Mouse (Mus musculus) gastrocnemius, adult 2 months (tissue): ENCODE measurements at regions not wholly inside any gene's neighbourhood (a gene's known extent, or its start where the extent isn't known, plus 50 kb on each side); places are given as distances from the start of the nearest gene placed in this dataset.

Source experiments
- DNase-seq: peaks from one replicate; pipeline ENCODE4 v3.0.0; 2022
- H3K27ac ChIP-seq: fragments of 200-600 bp; 2 replicates; pipeline ENCODE4 v1.8.1; 2022; ENCODE audit warnings: mild to moderate bottlenecking
- H3K4me3 ChIP-seq: fragments of 200-600 bp; 2 replicates; pipeline ENCODE4 v1.8.1; 2022; ENCODE audit warnings: mild to moderate bottlenecking, moderate library complexity
- CTCF ChIP-seq: fragments of 200-600 bp; IDR thresholded peaks from 2 replicates; pipeline ENCODE4 v1.8.1; 2022; ENCODE audit warnings: antibody characterized with exemption, mild to moderate bottlenecking, moderate library complexity
- intact Hi-C: fragments of 180-260 bp; cut with DNase I; formaldehyde crosslinking; loops from one replicate; pipeline ENCODE4 v1.15.1; 2025

GRCm38 (mm10) chr14:103973955-103974354, 129.8 kb upstream of the Ednrb start:
- no peak overlapping the region for H3K4me3 ChIP-seq
- intact Hi-C loops, result no loop called here
- H3K27ac ChIP-seq, result no peak overlapping the region
- no peak for TF ChIP-seq CTCF
- no peak for DNase-seq

GRCm38 (mm10) chr14:103973111-103973510, 128.9 kb upstream of the Ednrb start:
- no peak for DNase-seq
- TF ChIP-seq CTCF, result no peak
- Histone ChIP-seq H3K4me3 (no peak overlapping the region), H3K27ac (no peak overlapping the region)
- intact Hi-C loops, result no loop called here

- DNase-seq, result no peak
- intact Hi-C loops, result no loop called here
- H3K4me3 ChIP-seq, result no peak overlapping the region
- H3K27ac ChIP-seq, result no peak overlapping the region
- no peak for TF ChIP-seq CTCF
Observed at GRCm38 (mm10) chr14:103969305-103969704, 125.1 kb upstream of the Ednrb start.

- intact Hi-C loops, result no loop called here
- TF ChIP-seq CTCF, result no peak
Observed at GRCm38 (mm10) chr14:103966293-103966692, 122.1 kb upstream of the Ednrb start.

GRCm38 (mm10) chr14:103962303-103962881, 118.2 kb upstream of the Ednrb start:
- no peak overlapping the region for H3K27ac ChIP-seq
- no peak for TF ChIP-seq CTCF
- DNase-seq, result no peak
- intact Hi-C loops, result no loop called here
- no peak overlapping the region for H3K4me3 ChIP-seq

More at GRCm38 (mm10) chr14:103966293-103966692, 122.1 kb upstream of the Ednrb start:
- no peak for DNase-seq
- Histone ChIP-seq H3K4me3 (no peak overlapping the region), H3K27ac (no peak overlapping the region)

- Histone ChIP-seq H3K27ac (no peak overlapping the region), H3K4me3 (no peak overlapping the region)
- DNase-seq, result no peak
- intact Hi-C loops, result no loop called here
- TF ChIP-seq CTCF, result no peak
Observed at GRCm38 (mm10) chr14:103951899-103952298, 107.7 kb upstream of the Ednrb start.

- intact Hi-C loops, result no loop called here
- peak overlapping the region; percentile 44; the same call in 1 of the 2 replicates for H3K27ac ChIP-seq
- no peak overlapping the region for H3K4me3 ChIP-seq
- DNase-seq, result no peak
- TF ChIP-seq CTCF, result no peak
Observed at GRCm38 (mm10) chr14:103949950-103950349, 105.7 kb upstream of the Ednrb start.

- Histone ChIP-seq H3K27ac (no peak overlapping the region), H3K4me3 (no peak overlapping the region)
- no peak for TF ChIP-seq CTCF
- no peak for DNase-seq
- intact Hi-C loops, result no loop called here
Observed at GRCm38 (mm10) chr14:103948026-103948777, 104.0 kb upstream of the Ednrb start.

- TF ChIP-seq CTCF, result no peak
- Histone ChIP-seq H3K4me3 (no peak overlapping the region), H3K27ac (no peak overlapping the region)
- intact Hi-C loops, result no loop called here
- DNase-seq, result peak; percentile 17
Observed at GRCm38 (mm10) chr14:103945753-103946152, 101.6 kb upstream of the Ednrb start.

- DNase-seq, result no peak
- TF ChIP-seq CTCF, result no peak
- H3K4me3 ChIP-seq, result no peak overlapping the region
- no peak overlapping the region for H3K27ac ChIP-seq
- intact Hi-C loops, result no loop called here
Observed at GRCm38 (mm10) chr14:103939867-103940266, 95.7 kb upstream of the Ednrb start.

GRCm38 (mm10) chr14:103938937-103939336, 94.7 kb upstream of the Ednrb start:
- intact Hi-C loops, result no loop called here
- H3K27ac ChIP-seq, result no peak overlapping the region

GRCm38 (mm10) chr14:103938201-103938600, 94.0 kb upstream of the Ednrb start:
- DNase-seq, result no peak
- intact Hi-C loops, result no loop called here
- H3K27ac ChIP-seq, result no peak overlapping the region
- TF ChIP-seq CTCF, result no peak
- H3K4me3 ChIP-seq, result no peak overlapping the region

More at GRCm38 (mm10) chr14:103938937-103939336, 94.7 kb upstream of the Ednrb start:
- no peak overlapping the region for H3K4me3 ChIP-seq
- no peak for TF ChIP-seq CTCF
- DNase-seq, result no peak

GRCm38 (mm10) chr14:103937700-103938099, 93.5 kb upstream of the Ednrb start:
- no peak for DNase-seq
- no peak overlapping the region for H3K4me3 ChIP-seq

GRCm38 (mm10) chr14:103933813-103934212, 89.6 kb upstream of the Ednrb start:
- TF ChIP-seq CTCF, result no peak
- no peak for DNase-seq
- Histone ChIP-seq H3K4me3 (no peak overlapping the region), H3K27ac (no peak overlapping the region)
- intact Hi-C loops, result no loop called here

More at GRCm38 (mm10) chr14:103937700-103938099, 93.5 kb upstream of the Ednrb start:
- intact Hi-C loops, result no loop called here
- no peak overlapping the region for H3K27ac ChIP-seq
- TF ChIP-seq CTCF, result no peak
